Mouse (Mus musculus) midbrain, embryonic 15.5 days (tissue): ENCODE results near the gene Cklf. TPM values are rescaled to one million over a fixed set of nuclear protein-coding genes. Genes with fewer than 3 reads are reported as not detected.
A peak's percentile ranks its signal among the peaks of the same experiment; 100 is the strongest.

Experiments
- ATAC-seq: fragments of 200-750 bp; cut with Nextera tagmentation; replicated peaks from 2 replicates; pipeline ENCODE4 v1.8.0; 2017; ENCODE audit warnings: moderate TSS enrichment
- H3K27ac ChIP-seq: fragments of 300-500 bp; sonication (generic); 2 replicates; pipeline ENCODE4 v1.5.1; 2015; ENCODE audit warnings: mild to moderate bottlenecking, inconsistent platforms
- H3K27me3 ChIP-seq: fragments of 300-500 bp; sonication (generic); replicated peaks from 2 replicates; pipeline ENCODE4 v1.6.1; 2015; ENCODE audit warnings: inconsistent platforms
- H3K36me3 ChIP-seq: fragments of 300-500 bp; sonication (generic); replicated peaks from 2 replicates; pipeline ENCODE4 v1.6.1; 2015; ENCODE audit warnings: inconsistent platforms
- H3K4me1 ChIP-seq: fragments of 300-500 bp; sonication (generic); 2 replicates; pipeline ENCODE4 v1.6.1; 2015; ENCODE audit warnings: inconsistent platforms
- H3K4me2 ChIP-seq: fragments of 300-500 bp; sonication (generic); 2 replicates; pipeline ENCODE4 v1.6.1; 2015; ENCODE audit warnings: inconsistent platforms, mild to moderate bottlenecking, moderate library complexity
- H3K4me3 ChIP-seq: fragments of 300-500 bp; sonication (generic); 2 replicates; pipeline ENCODE4 v1.5.1; 2015; ENCODE audit warnings: mild to moderate bottlenecking, inconsistent platforms
- H3K9ac ChIP-seq: fragments of 300-500 bp; sonication (generic); 2 replicates; pipeline ENCODE4 v1.6.1; 2015; ENCODE audit warnings: mild to moderate bottlenecking, inconsistent platforms
- H3K9me3 ChIP-seq: fragments of 300-500 bp; sonication (generic); 2 replicates; pipeline ENCODE4 v1.6.1; 2016; ENCODE audit warnings: inconsistent platforms
- WGBS: fragments of 180-500 bp; shearing (Covaris S2); methylation state at CpG from one replicate; pipeline ENCODE4 v1.1.7; 2015; ENCODE audit warnings: mixed read lengths; 5-methylcytosine and 5-hydroxymethylcytosine counted together
- polyA plus RNA-seq: library from polyadenylated mRNA; unstranded; fragments of >200 nt; fragmentation: Nextera tagmentation; extraction: Ambion mirVana; gene quantifications from 2 replicates; pipeline ENCODE4 v1.2.1, GENCODE M21; 2015

Cklf gene
- 29.2 and 32.3 TPM in 2 replicates for polyA plus RNA-seq

DNA sequence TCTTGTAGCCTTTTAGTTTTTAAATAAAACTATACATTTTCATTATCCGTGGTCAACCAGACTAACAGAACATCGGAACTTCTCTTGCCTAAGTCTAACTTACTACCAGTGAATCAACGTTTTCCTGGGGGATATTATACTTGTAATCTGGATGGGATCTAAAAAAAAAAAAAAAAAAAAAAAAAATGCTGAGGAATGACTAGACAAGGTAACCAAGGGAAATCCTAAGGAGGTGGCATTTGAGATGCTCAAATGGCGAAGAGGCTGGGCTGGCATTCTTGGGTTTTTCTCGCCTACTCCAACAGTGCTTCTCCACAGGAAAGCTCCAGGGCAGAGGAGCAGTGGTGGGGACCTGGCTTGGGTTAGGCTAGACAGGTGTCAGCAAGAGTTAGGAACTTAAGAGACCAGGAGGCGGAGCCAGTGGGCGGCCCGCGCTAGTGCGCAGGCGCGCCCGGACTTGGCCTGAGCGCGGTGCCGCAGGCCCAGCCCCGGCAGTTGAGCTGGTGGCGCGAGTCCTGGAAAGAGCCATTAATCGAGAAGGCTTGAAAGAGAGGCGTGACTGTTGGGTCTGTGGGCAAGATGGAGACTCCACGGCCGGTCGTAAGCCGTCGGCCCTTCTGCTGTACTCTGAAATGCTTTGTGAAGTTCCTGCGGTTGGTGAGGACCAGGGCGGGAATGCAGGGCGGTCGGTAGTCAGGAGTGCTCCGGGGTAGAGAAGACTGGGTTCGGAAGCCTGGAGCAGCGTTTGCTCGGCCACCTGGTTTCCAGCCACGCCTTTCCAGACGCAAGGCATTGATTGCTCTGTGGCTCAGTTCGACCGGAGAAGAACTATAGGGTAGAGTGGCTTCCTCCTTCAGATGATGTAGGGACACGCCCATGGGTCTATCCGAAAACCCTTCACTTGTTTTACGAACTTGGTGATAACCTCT is at the start of gene Cklf:
Cklf (plus strand) TSS at position 423 of the 929 bp plus-strand sequence.
- H3K36me3 ChIP-seq = 0 out of 2 replicates have a peak, but pooled peaks cover 2% of the 10 kb centered on the region
- H3K4me1 ChIP-seq = peaks cover 24% of the 10 kb centered on the region
- peak within 1 kb of the TSS; percentile 72 for H3K4me3 ChIP-seq
- H3K9ac ChIP-seq = peak within 1 kb of the TSS; percentile 57
- H3K27me3 ChIP-seq = no peaks in the 10 kb centered on the region
- ATAC-seq = peak; percentile 86
- peak within 1 kb of the TSS; percentile 81 for H3K4me2 ChIP-seq
- WGBS = 4% methylated on average over 41 of the region's 41 CpGs
- no peaks in the 10 kb centered on the region for H3K9me3 ChIP-seq
- H3K27ac ChIP-seq = peak within 1 kb of the TSS; percentile 57

DNA sequence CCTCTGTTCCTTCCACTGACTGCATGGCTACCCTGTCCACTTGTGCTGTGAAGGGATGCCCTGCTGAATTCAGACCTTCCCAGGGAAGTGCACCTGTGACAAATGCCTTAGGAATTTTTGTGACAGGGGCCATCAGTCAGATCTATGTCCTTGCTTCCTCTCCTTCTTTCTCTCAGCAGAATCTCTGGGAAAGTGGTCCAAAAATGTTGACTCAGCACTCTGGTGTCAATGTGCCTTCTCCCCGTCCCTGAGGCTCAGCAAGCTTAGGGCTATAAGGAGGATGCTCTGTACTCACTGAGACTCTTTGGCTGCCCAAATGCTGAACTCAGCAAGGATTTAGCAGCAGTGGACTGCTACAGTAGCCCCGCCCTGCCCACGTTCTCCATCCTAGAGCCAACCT is 49.0 kb upstream of the Cklf start:
- Histone ChIP-seq H3K27ac (no peak overlapping the region), H3K27me3 (no peaks in the 10 kb centered on the region), H3K9ac (no peak overlapping the region), H3K4me2 (no peak overlapping the region), H3K4me1 (no peaks in the 10 kb centered on the region), H3K9me3 (no peaks in the 10 kb centered on the region), H3K36me3 (no peaks in the 10 kb centered on the region), H3K4me3 (no peak overlapping the region)
- 78% methylated on average over 3 of the region's 3 CpGs for WGBS
- ATAC-seq = no peak

DNA sequence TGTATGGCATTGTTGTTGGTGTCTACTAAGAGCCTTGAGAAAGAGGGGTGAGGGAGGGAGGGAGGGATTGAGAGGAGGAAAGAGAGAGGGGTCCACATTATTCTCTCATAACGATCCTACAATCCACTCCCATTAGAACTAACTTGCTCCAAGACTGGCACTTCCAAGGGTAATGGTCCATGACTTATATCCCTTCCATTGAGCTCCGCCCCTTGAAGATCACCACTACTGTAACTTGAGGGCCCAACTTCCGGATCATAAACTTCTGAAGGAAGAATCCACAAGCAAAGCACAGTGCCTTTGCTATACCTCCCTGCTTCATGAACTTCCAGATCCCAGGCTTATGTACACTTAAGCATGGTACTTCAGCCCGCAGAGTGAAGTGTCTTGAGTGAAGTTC is 48.3 kb upstream of the Cklf start:
- Histone ChIP-seq H3K4me1 (no peaks in the 10 kb centered on the region), H3K27ac (no peak overlapping the region)
- 90% methylated on average over 4 of the region's 4 CpGs for WGBS

DNA sequence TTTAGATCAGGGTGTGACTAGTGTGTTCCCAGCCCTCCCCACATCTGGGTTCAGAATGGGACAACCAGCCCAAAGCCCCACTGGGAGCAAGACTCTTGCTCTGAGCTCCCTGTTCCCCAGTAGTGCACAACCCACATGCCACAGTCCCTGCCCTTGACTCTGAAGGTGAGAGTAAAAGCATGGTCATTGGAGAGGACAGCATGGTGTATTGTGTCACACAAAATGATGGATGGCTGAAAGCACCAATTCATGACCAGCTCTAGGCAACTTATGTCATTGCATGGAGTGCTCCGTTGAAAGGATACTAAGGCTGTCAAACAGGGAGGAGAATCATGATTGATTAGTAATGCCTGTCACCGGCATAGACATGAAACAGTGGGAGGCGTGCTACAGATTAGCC is 45.4 kb upstream of the Cklf start:
- no peaks in the 10 kb centered on the region; the same call in 1 of the 2 replicates for H3K9me3 ChIP-seq
- H3K36me3 ChIP-seq = no peaks in the 10 kb centered on the region
- H3K4me3 ChIP-seq = no peak overlapping the region
- no peak overlapping the region for H3K9ac ChIP-seq
- H3K4me1 ChIP-seq = no peaks in the 10 kb centered on the region
- ATAC-seq = no peak
- no peak overlapping the region for H3K4me2 ChIP-seq
- 49% methylated on average over 3 of the region's 3 CpGs for WGBS
- H3K27ac ChIP-seq = no peak overlapping the region
- no peaks in the 10 kb centered on the region for H3K27me3 ChIP-seq

More for the DNA sequence above, 48.3 kb upstream of the Cklf start:
- no peaks in the 10 kb centered on the region for H3K27me3 ChIP-seq
- H3K36me3 ChIP-seq = no peaks in the 10 kb centered on the region
- H3K4me2 ChIP-seq = no peak overlapping the region
- no peak overlapping the region for H3K4me3 ChIP-seq
- no peaks in the 10 kb centered on the region for H3K9me3 ChIP-seq
- ATAC-seq = no peak
- no peak overlapping the region for H3K9ac ChIP-seq

DNA sequence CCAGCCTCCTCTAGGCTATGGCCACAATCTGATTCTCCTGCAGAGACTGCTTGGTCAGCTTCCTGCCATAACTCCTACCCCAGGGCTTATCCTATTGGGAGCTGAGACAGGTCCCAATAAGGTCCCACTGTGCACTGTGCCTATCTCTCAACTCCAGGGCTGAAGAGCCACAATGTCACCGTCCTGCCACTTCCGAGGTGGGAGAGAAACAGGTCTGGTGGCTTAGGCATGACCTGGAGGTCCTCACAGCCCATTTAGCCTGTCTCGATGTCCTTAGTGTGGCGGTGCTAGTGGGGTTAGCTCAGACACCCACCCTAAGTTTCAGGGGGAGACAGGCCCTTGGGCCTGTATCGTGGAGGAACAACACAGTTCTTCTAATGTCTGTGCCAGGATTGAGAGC is 33.1 kb upstream of the Cklf start:
- Histone ChIP-seq H3K4me1 (no peaks in the 10 kb centered on the region), H3K36me3 (no peaks in the 10 kb centered on the region), H3K4me2 (no peak overlapping the region), H3K27ac (no peak overlapping the region), H3K27me3 (no peaks in the 10 kb centered on the region), H3K9ac (no peak overlapping the region), H3K9me3 (no peaks in the 10 kb centered on the region), H3K4me3 (no peak overlapping the region)
- whole genome bisulfite sequencing = 92% methylated on average over 5 of the region's 5 CpGs
- no peak for ATAC-seq

DNA sequence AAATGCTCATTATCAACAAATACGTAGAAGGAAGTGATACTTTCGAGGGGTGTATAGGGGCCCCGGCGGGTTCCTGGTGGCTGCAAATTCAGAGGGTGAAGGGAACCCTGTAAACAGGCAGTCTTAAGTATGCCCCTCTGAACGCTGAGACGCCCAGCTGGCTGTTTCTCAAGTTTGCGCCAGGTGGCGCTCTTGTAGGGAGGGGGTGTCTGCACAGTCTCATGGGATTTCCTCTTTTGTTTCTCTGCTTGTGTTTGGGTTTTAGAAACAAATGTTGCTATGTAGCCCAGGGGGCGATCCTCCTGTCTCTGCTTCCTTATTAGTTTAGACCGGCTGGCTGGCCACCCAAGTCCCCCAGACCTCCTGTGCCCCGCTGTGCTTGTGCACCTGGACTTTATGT is 31.6 kb upstream of the Cklf start:
- no peaks in the 10 kb centered on the region for H3K27me3 ChIP-seq
- WGBS = 23% methylated on average over 11 of the region's 11 CpGs
- H3K4me1 ChIP-seq = no peaks in the 10 kb centered on the region
- H3K36me3 ChIP-seq = peaks cover 7% of the 10 kb centered on the region; the same call in 1 of the 2 replicates
- H3K9ac ChIP-seq = no peak overlapping the region
- no peaks in the 10 kb centered on the region for H3K9me3 ChIP-seq
- H3K4me2 ChIP-seq = no peak overlapping the region
- H3K27ac ChIP-seq = no peak overlapping the region
- H3K4me3 ChIP-seq = no peak overlapping the region
- no peak for ATAC-seq

DNA sequence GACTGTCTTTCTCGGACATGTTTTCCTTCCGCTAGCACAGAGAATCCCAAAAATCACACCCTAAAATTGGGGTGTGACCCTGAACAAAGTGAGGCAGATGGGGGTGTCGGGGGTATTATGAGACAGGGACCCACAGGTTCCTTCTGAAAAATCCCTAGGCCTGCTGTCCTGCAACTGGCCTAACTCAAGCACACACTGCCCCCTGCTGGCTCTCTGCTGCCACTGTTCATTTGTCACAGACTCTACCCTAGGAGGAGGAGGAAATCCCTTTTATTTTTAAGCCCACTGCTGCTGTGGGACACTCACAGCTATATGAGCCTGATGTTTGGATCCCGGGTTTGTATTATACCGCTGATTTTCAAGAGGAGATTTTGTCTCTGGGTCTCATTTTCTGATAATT is 30.9 kb upstream of the Cklf start:
- no peak overlapping the region for H3K4me2 ChIP-seq
- WGBS = 45% methylated on average over 5 of the region's 5 CpGs
- H3K4me3 ChIP-seq = no peak overlapping the region
- H3K27ac ChIP-seq = no peak overlapping the region
- peak; percentile 61 for ATAC-seq
- H3K36me3 ChIP-seq = peaks cover 14% of the 10 kb centered on the region; the same call in 1 of the 2 replicates
- H3K9me3 ChIP-seq = no peaks in the 10 kb centered on the region
- no peak overlapping the region for H3K9ac ChIP-seq
- no peaks in the 10 kb centered on the region for H3K4me1 ChIP-seq
- no peaks in the 10 kb centered on the region for H3K27me3 ChIP-seq

DNA sequence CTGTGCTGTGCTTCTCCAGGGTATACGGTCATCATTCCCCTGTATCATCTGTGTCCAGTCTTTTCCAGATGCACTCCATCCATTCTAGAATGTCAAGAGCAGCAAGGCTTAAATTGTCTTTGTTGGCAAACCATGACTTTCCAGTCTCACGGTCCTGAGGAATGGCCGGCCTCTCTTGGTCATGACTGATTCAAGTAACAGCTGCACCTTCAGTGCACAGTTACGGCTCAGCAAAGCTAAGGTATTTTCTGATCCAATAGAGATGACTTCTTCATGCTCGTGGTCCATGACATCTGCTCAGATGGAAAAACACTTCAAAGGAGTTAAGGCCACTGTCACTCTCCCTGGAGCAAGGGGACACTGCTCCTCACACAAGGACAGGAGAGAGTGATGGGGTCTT is 23.6 kb upstream of the Cklf start:
- H3K4me3 ChIP-seq = no peak overlapping the region
- H3K4me1 ChIP-seq = no peaks in the 10 kb centered on the region
- no peak overlapping the region for H3K9ac ChIP-seq
- ATAC-seq = no peak
- H3K27me3 ChIP-seq = no peaks in the 10 kb centered on the region
- H3K9me3 ChIP-seq = no peaks in the 10 kb centered on the region
- peaks cover 72% of the 10 kb centered on the region for H3K36me3 ChIP-seq
- no peak overlapping the region for H3K27ac ChIP-seq
- 87% methylated on average over 5 of the region's 5 CpGs for WGBS
- H3K4me2 ChIP-seq = no peak overlapping the region

DNA sequence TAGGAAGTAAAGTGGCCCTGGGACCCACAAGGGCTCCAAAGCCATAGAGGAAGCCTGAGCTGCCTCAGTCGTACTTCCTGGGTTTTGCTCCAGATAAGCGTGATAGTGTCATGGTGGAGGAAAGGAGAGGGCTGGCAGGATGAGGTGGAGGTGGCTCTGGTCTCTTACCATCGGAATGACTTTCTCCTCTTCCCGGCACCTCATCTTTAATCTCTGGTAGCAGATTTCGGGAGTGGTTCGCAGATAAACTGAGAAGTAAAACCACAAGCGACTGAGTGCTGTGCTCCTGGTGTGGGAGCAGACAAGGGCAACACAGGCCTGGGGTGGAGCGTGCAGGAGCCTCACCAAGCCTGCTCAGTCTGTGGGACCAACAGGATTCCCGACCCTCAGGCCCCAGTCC is 20.3 kb upstream of the Cklf start:
- WGBS = 93% methylated on average over 9 of the region's 9 CpGs
- ATAC-seq = no peak
- no peaks in the 10 kb centered on the region for H3K27me3 ChIP-seq
- no peak overlapping the region for H3K4me3 ChIP-seq
- H3K27ac ChIP-seq = no peak overlapping the region
- no peak overlapping the region for H3K4me2 ChIP-seq
- H3K4me1 ChIP-seq = no peaks in the 10 kb centered on the region
- H3K9me3 ChIP-seq = no peaks in the 10 kb centered on the region
- no peak overlapping the region for H3K9ac ChIP-seq
- peaks cover 67% of the 10 kb centered on the region for H3K36me3 ChIP-seq

DNA sequence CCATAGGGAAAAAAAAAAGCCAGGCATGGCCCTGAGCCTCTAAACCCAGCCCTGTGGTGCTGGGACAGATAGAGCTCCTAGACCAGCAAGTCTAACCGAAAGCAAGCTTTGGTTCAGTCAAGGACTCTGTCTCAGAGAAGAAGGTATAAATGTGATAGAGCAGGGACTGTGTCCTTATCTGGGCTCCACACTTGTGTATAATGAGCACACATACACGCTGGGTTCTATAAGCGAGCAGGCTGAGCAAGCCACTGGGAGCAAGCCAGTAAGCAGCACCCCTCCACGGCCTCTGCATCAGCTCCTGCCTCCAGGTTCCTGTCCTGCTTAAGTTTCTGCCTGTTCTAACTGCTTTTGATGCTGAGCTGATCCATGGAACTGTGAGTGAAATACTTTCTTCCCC is 18.6 kb upstream of the Cklf start:
- Histone ChIP-seq H3K27ac (no peak overlapping the region), H3K4me3 (no peak overlapping the region), H3K9me3 (no peaks in the 10 kb centered on the region), H3K36me3 (peaks cover 67% of the 10 kb centered on the region), H3K4me1 (no peaks in the 10 kb centered on the region), H3K27me3 (no peaks in the 10 kb centered on the region), H3K4me2 (no peak overlapping the region), H3K9ac (no peak overlapping the region)
- ATAC-seq = no peak
- WGBS = 95% methylated on average over 4 of the region's 4 CpGs

DNA sequence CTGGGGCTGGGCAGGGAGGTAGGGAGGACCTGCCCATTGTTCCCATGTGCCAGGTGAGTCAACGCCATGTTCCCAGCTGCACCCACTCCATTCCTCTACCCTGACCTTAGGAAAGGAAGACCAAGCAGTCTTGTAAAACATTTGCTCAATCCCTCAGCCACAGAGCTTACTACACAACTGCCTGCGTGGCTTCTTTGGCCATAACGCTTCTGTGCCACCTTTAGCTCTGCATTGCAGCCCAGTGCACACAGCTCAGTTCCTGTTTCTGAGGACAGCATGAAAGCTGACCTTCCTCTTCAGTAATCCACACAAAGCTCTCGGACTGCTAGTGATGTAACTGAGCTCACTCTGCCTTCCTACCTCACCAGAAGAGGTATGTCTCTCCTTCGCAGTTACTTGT is 17.7 kb upstream of the Cklf start:
- Histone ChIP-seq H3K4me3 (no peak overlapping the region), H3K4me1 (no peaks in the 10 kb centered on the region), H3K36me3 (peaks cover 61% of the 10 kb centered on the region), H3K27ac (no peak overlapping the region), H3K4me2 (no peak overlapping the region), H3K27me3 (no peaks in the 10 kb centered on the region), H3K9me3 (no peaks in the 10 kb centered on the region), H3K9ac (no peak overlapping the region)
- ATAC-seq = no peak
- WGBS = 91% methylated on average over 5 of the region's 5 CpGs

DNA sequence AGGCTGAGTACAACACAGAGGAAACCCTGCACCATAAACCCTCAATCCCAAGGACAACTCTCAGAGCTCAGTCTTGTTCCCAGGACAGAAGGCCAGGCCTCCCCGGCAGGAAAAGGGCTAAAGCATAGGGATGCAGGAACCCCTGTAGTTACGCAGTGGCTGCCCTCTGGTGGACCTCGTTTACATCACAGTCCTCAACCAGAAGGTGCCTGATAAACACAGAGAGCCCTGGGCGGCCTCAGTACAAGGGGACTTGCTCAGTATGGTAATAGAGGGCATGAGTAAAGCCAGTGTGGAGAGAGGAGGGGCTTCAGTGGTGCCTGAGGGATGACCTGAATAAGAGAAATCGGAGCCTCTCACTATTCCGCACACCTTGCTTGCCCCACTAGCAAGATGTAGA is 16.1 kb upstream of the Cklf start:
- Histone ChIP-seq H3K27ac (no peak overlapping the region), H3K9ac (no peak overlapping the region), H3K4me2 (no peak overlapping the region), H3K9me3 (no peaks in the 10 kb centered on the region), H3K4me1 (no peaks in the 10 kb centered on the region), H3K27me3 (no peaks in the 10 kb centered on the region), H3K36me3 (peaks cover 59% of the 10 kb centered on the region), H3K4me3 (no peak overlapping the region)
- 43% methylated on average over 6 of the region's 6 CpGs for whole genome bisulfite sequencing
- no peak; the same call in 1 of the 2 replicates for ATAC-seq

DNA sequence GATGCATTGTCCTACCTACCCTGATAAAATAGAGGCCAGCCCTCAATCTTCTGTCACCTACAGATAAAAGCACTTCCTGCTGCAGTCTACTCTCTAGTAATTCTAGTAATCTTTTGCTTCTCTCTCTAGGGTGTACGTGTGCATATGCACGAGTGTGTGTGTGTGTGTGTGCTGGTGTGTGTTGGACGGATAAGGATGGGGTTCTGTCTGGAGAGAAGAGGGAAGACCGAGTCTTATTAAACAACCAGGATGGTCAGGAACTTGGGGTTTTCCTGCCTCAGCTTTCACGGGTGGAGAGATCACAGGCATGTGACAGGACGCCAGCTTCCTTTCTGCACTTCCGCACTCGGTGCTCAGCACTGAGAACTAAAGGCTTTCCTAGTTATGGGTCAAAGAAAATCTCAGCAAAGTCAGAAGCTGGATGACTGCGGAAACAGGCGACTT is 11.2 kb upstream of the Cklf start:
- Histone ChIP-seq H3K4me1 (no peaks in the 10 kb centered on the region), H3K4me2 (no peak overlapping the region), H3K36me3 (peaks cover 34% of the 10 kb centered on the region), H3K9me3 (no peaks in the 10 kb centered on the region), H3K4me3 (no peak overlapping the region), H3K27ac (no peak overlapping the region), H3K9ac (no peak overlapping the region), H3K27me3 (no peaks in the 10 kb centered on the region)
- WGBS = 89% methylated on average over 10 of the region's 10 CpGs
- no peak for ATAC-seq
